Mouse (Mus musculus) midbrain, embryonic 11.5 days (tissue): ENCODE measurements around the gene Dock8. TPM values are rescaled to one million over a fixed set of nuclear protein-coding genes. Genes with fewer than 3 reads are reported as not detected.

Experiments used
- ATAC-seq: fragments of 200-750 bp; cut with Nextera tagmentation; 2 replicates; pipeline ENCODE4 v1.8.0; 2017; ENCODE audit warnings: moderate TSS enrichment, moderate library complexity; ENCODE audit not compliant: low FRiP score
- DNase-seq: peaks from one replicate; pipeline ENCODE4 v3.0.0; 2015; ENCODE audit warnings: low spot score; ENCODE audit errors: missing footprints
- H3K27ac ChIP-seq: fragments of 300-500 bp; sonication (generic); 2 replicates; pipeline ENCODE4 v1.5.1; 2014; ENCODE audit warnings: low read depth, low read length
- H3K27me3 ChIP-seq: fragments of 300-500 bp; sonication (generic); 2 replicates; pipeline ENCODE4 v1.6.1; 2014; ENCODE audit warnings: mild to moderate bottlenecking, low read length, moderate library complexity, mixed read lengths; ENCODE audit not compliant: control insufficient read depth, insufficient read depth
- H3K36me3 ChIP-seq: fragments of 300-500 bp; sonication (generic); 2 replicates; pipeline ENCODE4 v1.6.1; 2014; ENCODE audit warnings: mild to moderate bottlenecking, low read length, moderate library complexity, mixed read lengths; ENCODE audit not compliant: control insufficient read depth, insufficient read depth
- H3K4me1 ChIP-seq: fragments of 300-500 bp; sonication (generic); 2 replicates; pipeline ENCODE4 v1.6.1; 2014; ENCODE audit warnings: low read length; ENCODE audit not compliant: control insufficient read depth, insufficient read depth
- H3K4me2 ChIP-seq: fragments of 300-500 bp; sonication (generic); 2 replicates; pipeline ENCODE4 v1.6.1; 2014; ENCODE audit warnings: mild to moderate bottlenecking, moderate library complexity
- H3K4me3 ChIP-seq: fragments of 300-500 bp; sonication (generic); 2 replicates; pipeline ENCODE4 v1.5.1; 2014; ENCODE audit warnings: low read depth, low read length
- H3K9ac ChIP-seq: fragments of 300-500 bp; sonication (generic); 2 replicates; pipeline ENCODE4 v1.6.1; 2014; ENCODE audit warnings: low read length
- H3K9me3 ChIP-seq: fragments of 300-500 bp; sonication (generic); 2 replicates; pipeline ENCODE4 v1.6.1; 2016; ENCODE audit warnings: low read length; ENCODE audit not compliant: control insufficient read depth
- WGBS: fragments of 180-500 bp; shearing (Covaris S2); extraction: QIAGEN DNeasy Blood & Tissue Kit; methylation state at CpG from one replicate; pipeline ENCODE4 v1.1.7; 2014; 5-methylcytosine and 5-hydroxymethylcytosine counted together
- polyA plus RNA-seq: library from polyadenylated mRNA; unstranded; fragments of >200 nt; fragmentation: Nextera tagmentation; extraction: Ambion mirVana; gene quantifications from 2 replicates; pipeline ENCODE4 v1.2.1, GENCODE M21; 2014

Dock8 gene
- polyA plus RNA-seq, 1 experiment from 2014 or later: 1.7 TPM

- no peak for ATAC-seq
- no peaks in the 10 kb centered on the region for H3K4me1 ChIP-seq
- H3K27me3 ChIP-seq: no peaks in the 10 kb centered on the region
- H3K9ac ChIP-seq: no peak overlapping the region
- no peak overlapping the region for H3K27ac ChIP-seq
- DNase-seq: no peak
- H3K4me3 ChIP-seq: no peak overlapping the region
- H3K36me3 ChIP-seq: no peaks in the 10 kb centered on the region
- WGBS: 88% methylated on average over 10 of the region's 10 CpGs
- H3K4me2 ChIP-seq: no peak overlapping the region
- H3K9me3 ChIP-seq: no peaks in the 10 kb centered on the region
These were observed 20.2 kb upstream of the Dock8 start for GRCm38 (mm10) chr19:24978852-24979842.

- Histone ChIP-seq H3K27me3 (no peaks in the 10 kb centered on the region), H3K9ac (no peak overlapping the region), H3K9me3 (no peaks in the 10 kb centered on the region), H3K4me1 (no peaks in the 10 kb centered on the region), H3K27ac (no peak overlapping the region), H3K4me3 (no peak overlapping the region), H3K4me2 (no peak overlapping the region), H3K36me3 (no peaks in the 10 kb centered on the region)
- WGBS: 79% methylated on average over 8 of the region's 8 CpGs
- no peak for ATAC-seq
- no peak for DNase-seq
These were observed 18.0 kb upstream of the Dock8 start for GRCm38 (mm10) chr19:24981294-24981693.

- WGBS: 85% methylated on average over 4 of the region's 4 CpGs
- Histone ChIP-seq H3K9me3 (no peaks in the 10 kb centered on the region), H3K27me3 (no peaks in the 10 kb centered on the region), H3K36me3 (no peaks in the 10 kb centered on the region), H3K27ac (no peak overlapping the region), H3K4me3 (no peak overlapping the region), H3K4me1 (no peaks in the 10 kb centered on the region), H3K4me2 (no peak overlapping the region), H3K9ac (no peak overlapping the region)
- DNase-seq: no peak
- no peak for ATAC-seq
These were observed 16.3 kb upstream of the Dock8 start for GRCm38 (mm10) chr19:24983050-24983449.

- no peak for DNase-seq
- no peak overlapping the region for H3K27ac ChIP-seq
- H3K4me2 ChIP-seq: no peak overlapping the region
- WGBS: 86% methylated on average over 7 of the region's 7 CpGs
- H3K36me3 ChIP-seq: no peaks in the 10 kb centered on the region
- H3K27me3 ChIP-seq: no peaks in the 10 kb centered on the region
- ATAC-seq: no peak
- H3K9ac ChIP-seq: no peak overlapping the region
- H3K4me1 ChIP-seq: no peaks in the 10 kb centered on the region
- H3K4me3 ChIP-seq: no peak overlapping the region
- no peaks in the 10 kb centered on the region for H3K9me3 ChIP-seq
These were observed 15.4 kb upstream of the Dock8 start for GRCm38 (mm10) chr19:24983857-24984498.

GRCm38 (mm10) chr19:24985045-24985444 lies 14.3 kb upstream of the Dock8 start:
- no peaks in the 10 kb centered on the region for H3K4me1 ChIP-seq
- no peaks in the 10 kb centered on the region for H3K27me3 ChIP-seq
- no peak overlapping the region for H3K27ac ChIP-seq
- 98% methylated on average over 2 of the region's 2 CpGs for WGBS
- H3K4me2 ChIP-seq: no peak overlapping the region
- H3K4me3 ChIP-seq: no peak overlapping the region
- DNase-seq (no peak), ATAC-seq (no peak)
- H3K36me3 ChIP-seq: no peaks in the 10 kb centered on the region
- H3K9ac ChIP-seq: no peak overlapping the region
- no peaks in the 10 kb centered on the region for H3K9me3 ChIP-seq

GRCm38 (mm10) chr19:24987355-24987754 lies 12.0 kb upstream of the Dock8 start:
- WGBS: 82% methylated on average over 4 of the region's 4 CpGs
- no peak for ATAC-seq

GRCm38 (mm10) chr19:24988831-24989230 lies 10.5 kb upstream of the Dock8 start:
- DNase-seq: no peak
- no peak for ATAC-seq
- 87% methylated on average over 5 of the region's 5 CpGs for WGBS

More at GRCm38 (mm10) chr19:24987355-24987754, 12.0 kb upstream of the Dock8 start:
- no peaks in the 10 kb centered on the region for H3K4me1 ChIP-seq
- H3K27ac ChIP-seq: no peak overlapping the region
- no peak overlapping the region for H3K4me2 ChIP-seq
- H3K27me3 ChIP-seq: no peaks in the 10 kb centered on the region
- H3K36me3 ChIP-seq: no peaks in the 10 kb centered on the region
- H3K9ac ChIP-seq: no peak overlapping the region
- H3K4me3 ChIP-seq: no peak overlapping the region
- no peaks in the 10 kb centered on the region for H3K9me3 ChIP-seq
- DNase-seq: no peak

GRCm38 (mm10) chr19:24990138-24990822 lies 9.1 kb upstream of the Dock8 start:
- 74% methylated on average over 7 of the region's 7 CpGs for WGBS
- DNase-seq (no peak), ATAC-seq (no peak)
- Histone ChIP-seq H3K9me3 (no peaks in the 10 kb centered on the region), H3K4me2 (no peak overlapping the region), H3K27me3 (no peaks in the 10 kb centered on the region), H3K27ac (no peak overlapping the region), H3K9ac (no peak overlapping the region), H3K36me3 (no peaks in the 10 kb centered on the region), H3K4me3 (no peak overlapping the region), H3K4me1 (no peaks in the 10 kb centered on the region)

More at GRCm38 (mm10) chr19:24988831-24989230, 10.5 kb upstream of the Dock8 start:
- Histone ChIP-seq H3K27ac (no peak overlapping the region), H3K9ac (no peak overlapping the region), H3K4me2 (no peak overlapping the region), H3K9me3 (no peaks in the 10 kb centered on the region), H3K27me3 (no peaks in the 10 kb centered on the region), H3K4me1 (no peaks in the 10 kb centered on the region), H3K36me3 (no peaks in the 10 kb centered on the region), H3K4me3 (no peak overlapping the region)
